ENCODE assay signal across 9 mouse cellular contexts in the genomic region with DNA sequence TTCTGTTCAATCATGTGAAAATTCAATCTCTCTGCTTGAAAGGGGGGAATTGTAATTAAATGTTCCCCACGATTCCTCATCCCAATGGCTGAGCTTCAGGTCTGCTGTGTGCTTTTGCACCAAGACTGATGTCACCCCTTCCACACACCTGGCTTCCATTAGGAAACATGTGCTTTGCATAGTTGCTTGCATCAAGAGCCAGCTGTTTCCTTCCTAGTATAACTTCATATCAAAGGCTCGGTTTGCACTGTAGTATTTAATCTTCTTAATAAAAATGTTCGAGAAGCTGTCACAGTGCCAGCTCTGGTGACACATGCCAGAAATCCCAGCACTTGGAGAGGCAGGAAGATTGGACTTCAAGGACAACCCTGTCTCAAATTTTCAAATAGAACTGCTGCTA.
DNase-seq lines count a peak whose midpoint lies in the region; ATAC-seq lines count a peak whose summit lies in the region.
"Had no signal": no experiment of that assay in that cellular context is flagged by ENCODE, and none has a peak within 500 bp of the region (broad histone marks: within the 10 kb centered on the region; RNA-seq: fewer than 3 reads in every experiment).

No protein-coding gene starts in this region.

- H3K27ac ChIP-seq in hindbrain, embryonic 11.5 days (ENCODE audit: low read depth, low read length), result no peak overlapping the region
- H3K27ac ChIP-seq in neural tube, embryonic 13.5 days (replicated peaks), result peak overlapping the region; percentile 67

- no peaks in the 10 kb centered on the region for H3K27me3 ChIP-seq in hindbrain, embryonic 11.5 days (ENCODE audit: control insufficient read depth, insufficient read depth, low read length)
- no peaks in the 10 kb centered on the region for H3K27me3 ChIP-seq in neural tube, embryonic 13.5 days
- H3K27me3 ChIP-seq: Patski had no signal

- H3K36me3 ChIP-seq in hindbrain, embryonic 11.5 days (ENCODE audit: control insufficient read depth, insufficient read depth, low read length), result no peaks in the 10 kb centered on the region
- no peaks in the 10 kb centered on the region for H3K36me3 ChIP-seq in neural tube, embryonic 13.5 days

- 56% methylated on average over 3 of the region's 3 CpGs for WGBS in hindbrain, embryonic 11.5 days
- WGBS in neural tube, embryonic 13.5 days, result 46% methylated on average over 3 of the region's 3 CpGs

- no peak for ATAC-seq in hindbrain, embryonic 11.5 days (ENCODE audit: low FRiP score)
- ATAC-seq in neural tube, embryonic 13.5 days (ENCODE audit: low read depth), result 0 out of 2 replicates have a peak, but pooled peaks have one; percentile 43
- ATAC-seq: Patski had no signal

- DNase-seq in layer of hippocampus, adult 11-12 months (ENCODE audit: low spot score), result peak; percentile 20
- no peak for DNase-seq in layer of hippocampus, postnatal 25 days (ENCODE audit: extremely low spot score in 1 of 2, low spot score in 1 of 2)
- DNase-seq in embryo, embryonic 10.5 days (ENCODE audit: low spot score), result peak; percentile 62
- DNase-seq in hindbrain, embryonic 11.5 days (ENCODE audit: low spot score), result peak; percentile 20
- no peak for DNase-seq in spleen, postnatal 10 days (ENCODE audit: low spot score in 2 of 2)
- DNase-seq in layer of hippocampus, postnatal 36 days, result no peak
- DNase-seq in spleen, adult 18-20 months, result no peak

- H3K9me3 ChIP-seq in hindbrain, embryonic 11.5 days (ENCODE audit: control insufficient read depth, low read length), result no peaks in the 10 kb centered on the region
- H3K9me3 ChIP-seq in neural tube, embryonic 13.5 days, result no peaks in the 10 kb centered on the region

- no peak overlapping the region for H3K4me3 ChIP-seq in hindbrain, embryonic 11.5 days (ENCODE audit: low read depth, low read length)
- no peak overlapping the region for H3K4me3 ChIP-seq in neural tube, embryonic 13.5 days

- no peak overlapping the region for H3K4me2 ChIP-seq in hindbrain, embryonic 11.5 days (replicated peaks; ENCODE audit: low read depth, low read length)
- no peak overlapping the region for H3K4me2 ChIP-seq in neural tube, embryonic 13.5 days

- no peaks in the 10 kb centered on the region for H3K4me1 ChIP-seq in hindbrain, embryonic 11.5 days (replicated peaks; ENCODE audit: control insufficient read depth, insufficient read depth, low read length)
- peaks cover 15% of the 10 kb centered on the region for H3K4me1 ChIP-seq in neural tube, embryonic 13.5 days (replicated peaks)

- H3K9ac ChIP-seq in hindbrain, embryonic 11.5 days (ENCODE audit: low read depth, low read length), result no peak overlapping the region
- H3K9ac ChIP-seq in neural tube, embryonic 13.5 days, result no peak overlapping the region

Comparison
In these comparisons a context has a peak if more than half of its experiments do, and no peak if none do; other contexts are left out.
1. DNase-seq: peak in layer of hippocampus, adult 11-12 months (single experiment), embryo, embryonic 10.5 days (single experiment) and hindbrain, embryonic 11.5 days (single experiment); none in layer of hippocampus, postnatal 25 days (0 of 2), spleen, postnatal 10 days (0 of 2), layer of hippocampus, postnatal 36 days (0 of 2) and spleen, adult 18-20 months (0 of 2).